Mouse (Mus musculus) ES-Bruce4 (cell line): ENCODE measurements around the gene Man2b2. TPM values are rescaled to one million over a fixed set of nuclear protein-coding genes. Genes with fewer than 3 reads are reported as not detected.

ENCODE experiments used
- H3K27ac ChIP-seq: 2 replicates; pipeline ENCODE4 v1.5.1; 2012; ENCODE audit warnings: low read length, inconsistent platforms; ENCODE audit not compliant: insufficient read depth
- H3K27me3 ChIP-seq: 2 replicates; pipeline ENCODE4 v1.6.1; 2012; ENCODE audit warnings: mild to moderate bottlenecking, low read length, inconsistent platforms; ENCODE audit not compliant: control insufficient read depth, poor library complexity, insufficient read depth, severe bottlenecking
- H3K36me3 ChIP-seq: 2 replicates; pipeline ENCODE4 v1.6.1; 2012; ENCODE audit warnings: inconsistent platforms, mild to moderate bottlenecking, low read length, moderate library complexity; ENCODE audit not compliant: control insufficient read depth, poor library complexity, insufficient read depth, severe bottlenecking
- H3K4me1 ChIP-seq: one replicate; pipeline ENCODE4 v1.8.1; 2011; ENCODE audit warnings: low read length; ENCODE audit not compliant: control insufficient read depth, insufficient read depth
- H3K4me3 ChIP-seq: 2 replicates; pipeline ENCODE4 v1.5.1; 2011; ENCODE audit warnings: low read depth, mild to moderate bottlenecking, low read length
- H3K9ac ChIP-seq: 2 replicates; pipeline ENCODE4 v1.6.1; 2012; ENCODE audit warnings: low read depth, mild to moderate bottlenecking, inconsistent platforms; ENCODE audit not compliant: poor library complexity, severe bottlenecking
- H3K9me3 ChIP-seq: replicated peaks from 2 replicates; pipeline ENCODE4 v1.6.1; 2012; ENCODE audit warnings: mild to moderate bottlenecking, low read length, inconsistent platforms; ENCODE audit not compliant: control insufficient read depth, poor library complexity, insufficient read depth, severe bottlenecking
- CTCF ChIP-seq: IDR thresholded peaks from one replicate; pipeline ENCODE4 v1.8.1; 2011; ENCODE audit warnings: low read depth, low read length
- EP300 ChIP-seq: IDR thresholded peaks from 2 replicates; pipeline ENCODE4 v1.6.1; 2011; ENCODE audit warnings: low read depth, low read length; ENCODE audit not compliant: insufficient read depth
- POLR2A ChIP-seq: IDR thresholded peaks from one replicate; pipeline ENCODE4 v1.8.1; 2011; ENCODE audit warnings: low read length; ENCODE audit not compliant: insufficient read depth
- polyA plus RNA-seq: library from polyadenylated mRNA; stranded (reverse); fragments of >200 nt; gene quantifications from 2 replicates; pipeline ENCODE4 v1.2.4, GENCODE M21; 2011; ENCODE audit warnings: low read depth; ENCODE audit not compliant: missing spikeins, insufficient read depth, insufficient read length

Man2b2 gene
- polyA plus RNA-seq, 1 experiment: 10.5 TPM

DNA sequence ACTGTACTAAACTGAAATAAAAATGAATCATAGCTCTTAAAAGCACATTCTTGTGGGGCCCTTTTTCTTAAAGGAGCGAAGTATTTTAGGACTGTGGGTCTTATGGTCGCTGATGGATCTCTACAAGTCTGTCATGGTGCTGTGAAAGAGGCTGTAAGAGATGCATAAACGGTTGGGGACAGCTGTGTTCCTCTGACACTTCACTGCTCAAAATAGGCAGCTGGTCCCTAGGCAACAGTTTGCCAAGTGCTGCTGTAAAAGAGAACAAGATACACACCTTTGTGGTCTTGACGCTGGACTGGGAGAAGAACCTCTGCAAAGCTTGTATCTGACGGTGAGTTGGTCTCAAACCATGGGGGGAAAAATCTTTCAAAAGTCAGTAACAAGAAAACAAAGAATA lies 27.1 kb upstream of the Man2b2 start:
- no peaks in the 10 kb centered on the region for H3K36me3 ChIP-seq
- no peaks in the 10 kb centered on the region for H3K9me3 ChIP-seq
- H3K9ac ChIP-seq: no peak overlapping the region
- H3K27ac ChIP-seq: no peak overlapping the region
- no peaks in the 10 kb centered on the region for H3K4me1 ChIP-seq
- H3K4me3 ChIP-seq: no peak overlapping the region
- TF ChIP-seq EP300 (no peak), CTCF (no peak), POLR2A (no peak)
- no peaks in the 10 kb centered on the region for H3K27me3 ChIP-seq

DNA sequence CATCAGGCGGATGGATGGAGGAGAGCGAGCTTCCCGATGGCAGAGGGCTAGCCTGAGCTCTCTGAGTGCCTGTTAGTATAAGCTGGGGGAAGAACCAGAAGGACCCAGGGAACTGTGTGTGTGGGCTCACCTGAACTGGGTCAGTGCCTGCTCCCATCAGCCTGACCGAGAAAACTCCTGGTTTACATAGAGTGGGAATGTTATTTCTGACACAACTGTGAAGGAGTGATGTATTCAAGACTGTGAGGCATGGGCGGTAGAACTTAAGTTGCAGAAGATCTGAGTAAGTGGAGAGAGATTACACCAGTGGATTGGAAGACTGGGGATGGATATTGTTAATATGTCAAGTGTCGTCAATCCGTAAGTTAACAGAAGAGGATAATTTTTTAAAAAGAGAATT lies 26.1 kb upstream of the Man2b2 start:
- Histone ChIP-seq H3K9me3 (no peaks in the 10 kb centered on the region), H3K27me3 (no peaks in the 10 kb centered on the region), H3K9ac (no peak overlapping the region), H3K36me3 (no peaks in the 10 kb centered on the region), H3K4me3 (no peak overlapping the region), H3K27ac (no peak overlapping the region), H3K4me1 (no peaks in the 10 kb centered on the region)
- TF ChIP-seq POLR2A (no peak), EP300 (no peak), CTCF (no peak)

DNA sequence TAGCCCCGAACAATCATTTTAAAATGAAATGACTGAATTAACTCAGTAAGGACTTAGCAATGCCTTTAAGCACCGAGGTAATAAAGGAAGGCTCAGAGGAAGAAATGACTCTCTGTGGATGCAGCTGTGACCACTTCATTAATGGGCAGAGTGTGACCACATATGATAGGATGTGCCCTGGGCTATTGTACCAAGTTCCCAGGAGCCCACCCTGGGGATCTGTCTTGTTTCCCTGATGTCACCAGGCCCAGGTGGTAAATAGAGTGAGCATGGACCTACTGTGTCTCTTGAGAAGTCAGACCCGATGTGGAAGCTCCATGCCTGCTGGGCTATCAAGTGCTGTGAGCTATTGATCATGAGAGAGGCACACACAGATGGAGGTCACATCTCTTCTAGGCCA lies 24.7 kb upstream of the Man2b2 start:
- Histone ChIP-seq H3K27me3 (no peaks in the 10 kb centered on the region), H3K27ac (no peak overlapping the region), H3K9ac (no peak overlapping the region), H3K4me3 (no peak overlapping the region), H3K9me3 (no peaks in the 10 kb centered on the region), H3K36me3 (no peaks in the 10 kb centered on the region), H3K4me1 (no peaks in the 10 kb centered on the region)
- TF ChIP-seq POLR2A (no peak), CTCF (no peak), EP300 (no peak)

DNA sequence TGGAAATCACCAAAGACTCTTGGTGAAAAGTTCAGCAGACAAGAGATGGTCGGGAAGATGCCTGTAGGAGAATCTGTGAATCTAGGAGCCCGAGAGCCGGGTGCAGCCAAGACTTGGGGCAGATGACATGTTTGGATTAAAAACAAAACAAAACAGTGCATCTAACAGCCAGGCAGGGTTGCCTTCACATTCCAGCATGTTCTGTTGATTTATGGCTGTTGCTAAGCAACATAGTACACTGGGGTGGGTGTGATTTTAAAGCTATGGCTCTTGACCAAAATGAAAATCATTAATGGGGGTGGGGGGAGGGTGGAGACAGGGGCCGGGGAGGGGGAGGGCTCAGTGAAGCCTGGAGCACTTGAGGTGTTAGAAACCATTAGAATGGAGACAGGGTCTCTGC lies 21.1 kb upstream of the Man2b2 start:
- Histone ChIP-seq H3K27me3 (no peaks in the 10 kb centered on the region), H3K4me1 (peaks cover 3% of the 10 kb centered on the region), H3K9ac (no peak overlapping the region), H3K4me3 (no peak overlapping the region), H3K36me3 (no peaks in the 10 kb centered on the region), H3K27ac (no peak overlapping the region), H3K9me3 (no peaks in the 10 kb centered on the region)
- no peak for TF ChIP-seq CTCF

DNA sequence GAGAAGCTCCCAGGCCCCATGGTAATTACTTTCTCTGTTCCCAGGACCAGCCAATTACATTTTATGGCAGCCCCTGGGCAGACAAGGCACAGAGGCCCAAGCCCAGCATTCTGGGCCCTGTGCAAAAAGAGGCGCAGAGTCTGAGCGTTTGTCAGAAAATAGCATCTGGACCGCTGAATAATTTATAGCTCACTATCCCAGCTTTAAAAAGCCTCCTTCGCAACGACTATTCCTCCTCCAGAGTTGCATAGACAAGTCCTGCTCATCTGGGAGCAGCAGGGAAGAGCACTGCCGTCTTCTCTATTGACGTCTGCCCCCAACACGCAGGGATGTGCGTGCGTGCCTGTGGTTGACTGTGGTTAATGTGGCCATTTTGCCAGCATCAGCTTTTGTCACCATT lies 14.0 kb upstream of the Man2b2 start:
- Histone ChIP-seq H3K9ac (no peak overlapping the region), H3K27me3 (no peaks in the 10 kb centered on the region), H3K9me3 (no peaks in the 10 kb centered on the region), H3K4me3 (no peak overlapping the region), H3K36me3 (no peaks in the 10 kb centered on the region), H3K27ac (no peak overlapping the region), H3K4me1 (no peaks in the 10 kb centered on the region)
- TF ChIP-seq CTCF: no peak
- TF ChIP-seq POLR2A: no peak
- TF ChIP-seq EP300: no peak

DNA sequence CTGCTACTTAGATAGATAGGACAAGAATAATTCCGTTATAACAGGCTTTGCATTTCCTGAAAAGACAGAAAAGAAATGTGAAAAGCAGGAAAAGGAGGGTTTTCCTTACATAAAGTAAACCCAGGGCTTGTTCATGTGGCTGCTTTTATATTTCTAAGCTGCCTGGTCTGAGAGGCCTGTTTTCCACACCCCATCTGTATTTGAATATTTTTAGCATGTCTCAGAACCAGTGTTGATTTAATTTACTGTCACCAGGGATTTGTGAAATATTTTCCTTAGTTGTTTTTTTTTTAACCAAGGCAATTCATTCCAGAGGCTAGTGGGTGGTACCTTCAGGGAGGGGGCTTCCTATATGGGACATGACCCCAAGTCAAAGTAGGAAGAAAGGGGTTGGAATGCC lies 11.2 kb upstream of the Man2b2 start:
- H3K9ac ChIP-seq: no peak overlapping the region
- H3K36me3 ChIP-seq: no peaks in the 10 kb centered on the region
- no peaks in the 10 kb centered on the region for H3K4me1 ChIP-seq
- H3K27ac ChIP-seq: no peak overlapping the region
- no peak overlapping the region for H3K4me3 ChIP-seq
- TF ChIP-seq POLR2A (no peak), CTCF (no peak), EP300 (no peak)
- H3K27me3 ChIP-seq: no peaks in the 10 kb centered on the region
- H3K9me3 ChIP-seq: no peaks in the 10 kb centered on the region
